Mouse (Mus musculus) E14TG2a.4 (cell line): ENCODE results near the gene Pitx1.

Experiments used
- CTCF ChIP-seq: conservative IDR thresholded peaks from 2 replicates; pipeline ENCODE4 v1.5.1; 2014; ENCODE audit warnings: low read length
- NANOG ChIP-seq: IDR thresholded peaks from 2 replicates; pipeline ENCODE4 v1.6.1; 2014; ENCODE audit warnings: borderline replicate concordance, low read length, mixed read lengths
- POU5F1 ChIP-seq: IDR thresholded peaks from 2 replicates; pipeline ENCODE4 v1.6.1; 2014; ENCODE audit warnings: low read length, borderline replicate concordance

GRCm38 (mm10) chr13:55775056-55775455 lies 60.9 kb downstream of the Pitx1 start:
- TF ChIP-seq POU5F1 (no peak), CTCF (no peak), NANOG (no peak)
